Mouse (Mus musculus) forebrain, postnatal 0 days (tissue): ENCODE measurements around the gene Dera. TPM values are rescaled to one million over a fixed set of nuclear protein-coding genes. Genes with fewer than 3 reads are reported as not detected.
A peak's percentile ranks its signal among the peaks of the same experiment; 100 is the strongest.

Source experiments
- ATAC-seq: fragments of 200-750 bp; cut with Nextera tagmentation; 2 replicates; pipeline ENCODE4 v1.8.0; 2017; ENCODE audit warnings: mild to moderate bottlenecking, moderate library complexity
- DNase-seq: peaks from one replicate; pipeline ENCODE4 v3.0.0-alpha.2; 2015
- H3K27ac ChIP-seq: fragments of 300-500 bp; sonication (generic); 2 replicates; pipeline ENCODE4 v1.5.1; 2014; ENCODE audit warnings: low read depth, mild to moderate bottlenecking, antibody characterized with exemption, low read length, moderate library complexity, mixed read lengths
- H3K27me3 ChIP-seq: fragments of 300-500 bp; sonication (generic); 2 replicates; pipeline ENCODE4 v1.6.1; 2014; ENCODE audit warnings: mild to moderate bottlenecking, low read length, mixed read lengths; ENCODE audit not compliant: insufficient read depth
- H3K36me3 ChIP-seq: fragments of 300-500 bp; sonication (generic); 2 replicates; pipeline ENCODE4 v1.6.1; 2014; ENCODE audit warnings: mild to moderate bottlenecking, moderate library complexity; ENCODE audit not compliant: insufficient read depth
- H3K4me1 ChIP-seq: fragments of 300-500 bp; sonication (generic); 2 replicates; pipeline ENCODE4 v1.6.1; 2014; ENCODE audit warnings: antibody characterized with exemption; ENCODE audit not compliant: insufficient read depth
- H3K4me2 ChIP-seq: fragments of 300-500 bp; sonication (generic); 2 replicates; pipeline ENCODE4 v1.6.1; 2014; ENCODE audit warnings: low read depth, mild to moderate bottlenecking, moderate library complexity
- H3K4me3 ChIP-seq: fragments of 300-500 bp; sonication (generic); 2 replicates; pipeline ENCODE4 v1.5.1; 2014; ENCODE audit warnings: low read depth, low read length, mixed read lengths
- H3K9ac ChIP-seq: fragments of 300-500 bp; sonication (generic); 2 replicates; pipeline ENCODE4 v1.6.1; 2014; ENCODE audit warnings: mild to moderate bottlenecking
- H3K9me3 ChIP-seq: fragments of 300-500 bp; sonication (generic); 2 replicates; pipeline ENCODE4 v1.6.1; 2016; ENCODE audit warnings: low read length
- CTCF ChIP-seq: sonication (generic); IDR thresholded peaks from 2 replicates; pipeline ENCODE4 v1.5.1; 2016; ENCODE audit warnings: antibody characterized with exemption, control low read depth, low read depth
- WGBS: fragments of 180-500 bp; shearing (Covaris S2); extraction: QIAGEN DNeasy Blood & Tissue Kit; methylation state at CpG from one replicate; pipeline ENCODE4 v1.1.7; 2014; 5-methylcytosine and 5-hydroxymethylcytosine counted together
- polyA plus RNA-seq: library from polyadenylated mRNA; unstranded; fragments of >200 nt; fragmentation: Nextera tagmentation; extraction: Ambion mirVana; gene quantifications from 2 replicates; pipeline ENCODE4 v1.2.1, GENCODE M21; 2015
- total RNA-seq: library from RNA; depleted of rRNA; stranded (reverse); fragments of >200 nt; gene quantifications from 2 replicates; pipeline ENCODE4 v1.2.3, GENCODE M21; 2014

Gene Dera
- total and polyA plus RNA-seq, 2 experiments from 2014 or later = 5.0 to 11.0 TPM

- H3K9me3 ChIP-seq = no peaks in the 10 kb centered on the region
- no peak overlapping the region for H3K4me3 ChIP-seq
- H3K27ac ChIP-seq = no peak overlapping the region
- H3K36me3 ChIP-seq = no peaks in the 10 kb centered on the region
- no peaks in the 10 kb centered on the region for H3K4me1 ChIP-seq
- DNase-seq = no peak
- H3K4me2 ChIP-seq = no peak overlapping the region
- WGBS = 89% methylated on average over 6 of the region's 6 CpGs
- H3K9ac ChIP-seq = no peak overlapping the region
- TF ChIP-seq CTCF = no peak
- no peaks in the 10 kb centered on the region for H3K27me3 ChIP-seq
- ATAC-seq = no peak
These were observed 19.3 kb downstream of the Dera start for GRCm38 (mm10) chr6:137773637-137774028.

GRCm38 (mm10) chr6:137774166-137774565 lies 19.8 kb downstream of the Dera start:
- H3K9me3 ChIP-seq = no peaks in the 10 kb centered on the region
- DNase-seq (no peak), ATAC-seq (no peak)
- no peaks in the 10 kb centered on the region for H3K4me1 ChIP-seq
- 90% methylated on average over 13 of the region's 13 CpGs for WGBS
- no peak overlapping the region for H3K27ac ChIP-seq
- H3K27me3 ChIP-seq = no peaks in the 10 kb centered on the region
- no peak overlapping the region for H3K4me2 ChIP-seq
- H3K4me3 ChIP-seq = no peak overlapping the region
- no peak overlapping the region for H3K9ac ChIP-seq
- no peak for TF ChIP-seq CTCF
- H3K36me3 ChIP-seq = no peaks in the 10 kb centered on the region

- WGBS = 92% methylated on average over 8 of the region's 8 CpGs
- H3K4me1 ChIP-seq = no peaks in the 10 kb centered on the region
- no peak overlapping the region for H3K9ac ChIP-seq
- H3K27me3 ChIP-seq = no peaks in the 10 kb centered on the region
- ATAC-seq (no peak), DNase-seq (no peak)
- no peak overlapping the region for H3K4me3 ChIP-seq
- no peak overlapping the region for H3K27ac ChIP-seq
- H3K9me3 ChIP-seq = no peaks in the 10 kb centered on the region
- no peaks in the 10 kb centered on the region for H3K36me3 ChIP-seq
- H3K4me2 ChIP-seq = no peak overlapping the region
- no peak for TF ChIP-seq CTCF
These were observed 20.8 kb downstream of the Dera start for GRCm38 (mm10) chr6:137775159-137775558.

GRCm38 (mm10) chr6:137776981-137777380 lies 22.6 kb downstream of the Dera start:
- no peak for TF ChIP-seq CTCF
- Histone ChIP-seq H3K4me3 (no peak overlapping the region), H3K4me2 (no peak overlapping the region), H3K9ac (no peak overlapping the region), H3K36me3 (no peaks in the 10 kb centered on the region), H3K27me3 (no peaks in the 10 kb centered on the region), H3K4me1 (no peaks in the 10 kb centered on the region), H3K27ac (no peak overlapping the region), H3K9me3 (no peaks in the 10 kb centered on the region)
- 93% methylated on average over 8 of the region's 8 CpGs for WGBS
- no peak for DNase-seq
- ATAC-seq = no peak

- Histone ChIP-seq H3K4me3 (no peak overlapping the region), H3K9ac (no peak overlapping the region), H3K27me3 (no peaks in the 10 kb centered on the region), H3K4me1 (no peaks in the 10 kb centered on the region), H3K9me3 (no peaks in the 10 kb centered on the region), H3K36me3 (no peaks in the 10 kb centered on the region), H3K27ac (no peak overlapping the region), H3K4me2 (no peak overlapping the region)
- WGBS = 90% methylated on average over 7 of the region's 7 CpGs
- ATAC-seq (no peak), DNase-seq (no peak)
- TF ChIP-seq CTCF = no peak
These were observed 29.7 kb downstream of the Dera start for GRCm38 (mm10) chr6:137783899-137784637.

GRCm38 (mm10) chr6:137788976-137789590 lies 34.7 kb downstream of the Dera start:
- Histone ChIP-seq H3K9ac (no peak overlapping the region), H3K27ac (no peak overlapping the region), H3K27me3 (no peaks in the 10 kb centered on the region), H3K4me1 (no peaks in the 10 kb centered on the region), H3K4me3 (no peak overlapping the region), H3K36me3 (no peaks in the 10 kb centered on the region), H3K9me3 (no peaks in the 10 kb centered on the region), H3K4me2 (no peak overlapping the region)
- 77% methylated on average over 9 of the region's 9 CpGs for WGBS
- DNase-seq (no peak), ATAC-seq (no peak)
- no peak for TF ChIP-seq CTCF

GRCm38 (mm10) chr6:137789658-137790057 lies 35.3 kb downstream of the Dera start:
- no peak for TF ChIP-seq CTCF
- Histone ChIP-seq H3K4me3 (no peak overlapping the region), H3K9me3 (no peaks in the 10 kb centered on the region), H3K4me1 (no peaks in the 10 kb centered on the region), H3K27me3 (no peaks in the 10 kb centered on the region), H3K36me3 (no peaks in the 10 kb centered on the region), H3K9ac (no peak overlapping the region), H3K4me2 (no peak overlapping the region), H3K27ac (no peak overlapping the region)
- no peak for DNase-seq
- WGBS = 69% methylated on average over 2 of the region's 2 CpGs
- ATAC-seq = peak; percentile 45; the same call in 1 of the 2 replicates
